Mouse (Mus musculus): ENCODE results near the gene Cep19.

DNA sequence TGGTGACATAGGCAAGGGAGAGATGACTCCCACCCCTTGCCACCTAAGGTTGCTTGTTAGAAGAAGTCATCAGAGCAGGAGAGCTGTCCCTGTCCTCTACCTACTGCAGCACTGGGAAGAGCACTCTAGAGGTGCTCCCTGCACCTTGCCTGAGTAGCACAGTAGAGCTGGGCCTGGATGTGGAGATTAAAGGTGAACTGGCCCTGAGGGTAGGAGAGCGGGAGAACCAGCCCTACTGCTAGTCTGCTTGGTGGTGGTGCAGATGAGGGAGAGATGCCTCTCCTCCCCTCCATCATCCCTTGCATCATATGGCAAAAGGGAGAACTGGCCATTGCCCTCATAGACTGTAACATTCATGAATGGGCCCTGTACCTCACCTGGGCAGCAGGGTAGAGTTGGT, 32.7 kb upstream of the Cep19 start:
- TF ChIP-seq CTCF (IDR thresholded peaks at IDR 0.05; ENCODE audit: low read depth, low read length) = no peak
- TF ChIP-seq TAL1 (conservative IDR thresholded peaks at IDR 0.05; ENCODE audit: low read depth, low read length) = no peak
- TF ChIP-seq POLR2AphosphoS5 (IDR thresholded peaks at IDR 0.05; ENCODE audit: insufficient replicate concordance, low read depth, low read length) = no peak
- no peak for TF ChIP-seq GATA1 (IDR thresholded peaks at IDR 0.05; ENCODE audit: borderline replicate concordance, low read length)
- no peak for TF ChIP-seq GATA2 (IDR thresholded peaks at IDR 0.05; ENCODE audit: borderline replicate concordance, low read depth, low read length)
